Mouse (Mus musculus) limb, embryonic 12.5 days (tissue): Measurements from ENCODE around the gene Cdc42ep1. TPM values are rescaled to one million over a fixed set of nuclear protein-coding genes. Genes with fewer than 3 reads are reported as not detected.
"Not testable (repeated sequence)": the region's sequence is repeated elsewhere in the genome, so short reads cannot be mapped to it uniquely, and the experiment has no call there.

Experiments
- ATAC-seq: fragments of 200-750 bp; cut with Nextera tagmentation; 2 replicates; pipeline ENCODE4 v1.8.0; 2017; ENCODE audit warnings: low read depth, moderate TSS enrichment; ENCODE audit not compliant: insufficient number of reproducible peaks, insufficient read depth, low FRiP score, low TSS enrichment
- H3K27ac ChIP-seq: fragments of 300-500 bp; sonication (generic); 2 replicates; pipeline ENCODE4 v1.5.1; 2016; ENCODE audit warnings: mild to moderate bottlenecking, moderate library complexity
- H3K27me3 ChIP-seq: fragments of 300-500 bp; sonication (generic); 2 replicates; pipeline ENCODE4 v1.6.1; 2016; ENCODE audit warnings: mild to moderate bottlenecking, moderate library complexity
- H3K36me3 ChIP-seq: fragments of 300-500 bp; sonication (generic); 2 replicates; pipeline ENCODE4 v1.6.1; 2016; ENCODE audit warnings: mild to moderate bottlenecking, moderate library complexity
- H3K4me1 ChIP-seq: fragments of 300-500 bp; sonication (generic); replicated peaks from 2 replicates; pipeline ENCODE4 v1.6.1; 2016
- H3K4me2 ChIP-seq: fragments of 300-500 bp; sonication (generic); 2 replicates; pipeline ENCODE4 v1.6.1; 2016; ENCODE audit warnings: mild to moderate bottlenecking, moderate library complexity
- H3K4me3 ChIP-seq: fragments of 300-500 bp; sonication (generic); replicated peaks from 2 replicates; pipeline ENCODE4 v1.5.1; 2016; ENCODE audit warnings: mild to moderate bottlenecking
- H3K9ac ChIP-seq: fragments of 300-500 bp; sonication (generic); replicated peaks from 2 replicates; pipeline ENCODE4 v1.6.1; 2016; ENCODE audit warnings: mild to moderate bottlenecking, moderate library complexity
- H3K9me3 ChIP-seq: fragments of 300-500 bp; sonication (generic); 2 replicates; pipeline ENCODE4 v1.6.1; 2016; ENCODE audit warnings: mild to moderate bottlenecking, moderate library complexity
- WGBS: fragments of 180-500 bp; shearing (Covaris S2); methylation state at CpG from one replicate; pipeline ENCODE4 v1.1.7; 2016; 5-methylcytosine and 5-hydroxymethylcytosine counted together
- polyA plus RNA-seq: library from polyadenylated mRNA; unstranded; fragments of >200 nt; fragmentation: Nextera tagmentation; extraction: Ambion mirVana; gene quantifications from 2 replicates; pipeline ENCODE4 v1.2.1, GENCODE M21; 2016

Gene Cdc42ep1
- polyA plus RNA-seq, 1 experiment from 2014 or later: 14.3 TPM

DNA sequence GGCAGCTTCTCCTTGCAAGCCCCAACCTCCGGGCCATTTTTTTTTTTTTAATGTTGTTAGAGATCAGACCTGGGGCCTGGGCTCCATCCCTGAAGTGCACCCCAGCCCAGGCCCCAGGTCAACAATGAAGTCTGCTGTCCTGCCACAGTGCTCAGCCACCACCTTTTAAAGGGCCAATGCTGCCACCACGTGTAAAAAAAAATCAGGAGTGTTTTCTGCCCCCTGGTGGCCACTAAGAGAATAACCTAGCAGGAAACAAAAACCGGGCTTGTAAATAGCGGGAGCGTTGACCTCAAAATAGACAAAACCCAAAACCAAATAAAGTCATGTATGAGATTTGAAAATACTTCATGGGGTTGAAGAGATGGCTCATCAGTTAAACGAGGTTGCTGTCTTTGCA lies 27.4 kb downstream of the Cdc42ep1 start:
- no peak overlapping the region for H3K4me2 ChIP-seq
- no peak overlapping the region for H3K27ac ChIP-seq
- WGBS: 29% methylated on average over 6 of the region's 6 CpGs
- H3K4me1 ChIP-seq: peaks cover 9% of the 10 kb centered on the region
- H3K9me3 ChIP-seq: no peaks in the 10 kb centered on the region
- H3K27me3 ChIP-seq: no peaks in the 10 kb centered on the region
- no peak overlapping the region for H3K9ac ChIP-seq
- ATAC-seq: no peak
- no peaks in the 10 kb centered on the region for H3K36me3 ChIP-seq
- no peak overlapping the region for H3K4me3 ChIP-seq

DNA sequence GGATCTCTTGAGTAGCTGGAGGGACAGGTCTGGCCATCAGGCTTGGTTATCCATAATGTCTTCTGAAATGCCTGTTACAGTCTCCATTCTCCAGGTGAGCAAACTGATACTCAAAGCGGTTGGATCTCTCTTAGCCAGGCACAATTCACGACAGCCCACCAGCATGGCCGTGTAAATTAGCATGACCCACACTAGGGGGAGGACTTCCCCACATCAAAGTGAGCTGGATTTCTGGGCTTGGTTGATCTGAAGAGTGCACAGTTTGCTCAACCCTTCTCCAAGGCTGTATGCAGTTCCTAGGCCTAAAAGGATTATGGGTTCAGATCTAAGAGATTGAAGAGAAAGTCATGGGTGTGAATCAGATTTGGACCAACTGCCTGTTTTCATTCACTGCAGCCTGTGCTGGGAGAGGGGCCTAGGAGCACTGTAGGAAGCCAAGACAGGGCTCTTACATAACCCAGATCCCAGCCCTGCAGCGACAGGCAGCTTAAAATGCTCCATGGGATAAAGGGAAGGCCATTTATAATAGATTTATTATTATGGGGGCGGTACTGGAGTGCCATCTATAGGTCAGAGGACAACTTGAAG lies 29.7 kb downstream of the Cdc42ep1 start:
- 53% methylated on average over 5 of the region's 5 CpGs for WGBS
- no peaks in the 10 kb centered on the region for H3K9me3 ChIP-seq
- H3K36me3 ChIP-seq: no peaks in the 10 kb centered on the region
- no peak overlapping the region for H3K27ac ChIP-seq
- no peak overlapping the region for H3K4me2 ChIP-seq
- no peak for ATAC-seq
- no peaks in the 10 kb centered on the region for H3K27me3 ChIP-seq
- no peak overlapping the region for H3K9ac ChIP-seq
- H3K4me1 ChIP-seq: peaks cover 17% of the 10 kb centered on the region
- no peak overlapping the region for H3K4me3 ChIP-seq

DNA sequence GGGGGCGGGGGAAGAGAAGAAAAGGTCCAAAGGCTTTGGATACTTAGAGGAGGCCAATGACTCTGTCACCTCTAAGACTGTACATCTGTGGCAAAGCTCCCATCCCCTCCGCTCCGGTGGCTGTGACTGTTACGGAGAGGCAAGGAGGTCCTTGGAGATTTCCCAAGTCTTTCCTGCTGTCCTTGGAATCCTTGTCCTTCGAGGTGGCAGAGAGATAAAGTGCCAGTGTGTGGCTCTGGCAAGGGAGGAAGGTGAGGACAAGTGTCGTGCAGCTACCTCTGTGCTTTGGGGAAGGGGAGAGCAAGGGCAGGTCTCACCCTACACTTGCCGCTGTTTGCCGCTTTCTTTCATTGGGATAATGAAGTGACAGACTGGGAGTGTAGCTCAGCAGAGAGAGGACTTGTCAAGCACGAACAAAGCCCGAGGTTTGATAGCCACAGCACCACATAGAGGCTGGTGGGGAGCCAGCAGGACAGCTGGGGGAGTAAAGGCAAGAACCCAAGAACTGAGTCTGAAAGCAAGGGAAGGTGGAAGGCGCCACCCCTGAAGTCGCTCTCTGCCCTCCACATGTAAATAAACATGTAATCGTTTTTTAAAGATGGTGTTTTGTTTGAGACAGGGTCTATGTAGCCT lies 31.5 kb downstream of the Cdc42ep1 start:
- H3K36me3 ChIP-seq: no peaks in the 10 kb centered on the region
- no peak overlapping the region for H3K9ac ChIP-seq
- H3K9me3 ChIP-seq: no peaks in the 10 kb centered on the region
- peaks cover 19% of the 10 kb centered on the region for H3K4me1 ChIP-seq
- H3K27me3 ChIP-seq: no peaks in the 10 kb centered on the region
- no peak for ATAC-seq
- 56% methylated on average over 13 of the region's 13 CpGs for WGBS
- no peak overlapping the region for H3K4me3 ChIP-seq
- no peak overlapping the region for H3K27ac ChIP-seq
- H3K4me2 ChIP-seq: no peak overlapping the region

DNA sequence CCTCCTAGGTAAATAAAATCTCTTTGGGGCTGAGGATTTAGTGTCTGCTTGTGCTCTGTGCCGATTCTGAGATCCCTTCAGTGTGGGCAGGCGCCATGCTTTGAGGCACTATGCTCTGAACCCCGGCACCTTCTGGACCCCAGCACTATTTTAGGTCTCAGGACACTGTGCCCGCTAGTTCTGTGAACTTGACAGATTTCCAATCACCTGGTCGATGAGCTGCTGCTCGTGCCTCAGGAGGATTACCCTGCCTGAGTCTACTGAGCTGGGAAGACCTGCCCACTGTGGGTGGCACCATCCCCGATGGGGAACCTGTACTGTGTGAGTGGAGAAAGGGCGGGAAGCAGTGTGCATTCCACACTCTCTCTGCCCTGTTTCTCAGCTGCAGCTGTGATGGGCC lies 32.6 kb downstream of the Cdc42ep1 start:
- H3K4me1 ChIP-seq: peaks cover 23% of the 10 kb centered on the region
- no peak overlapping the region for H3K9ac ChIP-seq
- no peaks in the 10 kb centered on the region for H3K27me3 ChIP-seq
- H3K9me3 ChIP-seq: no peaks in the 10 kb centered on the region
- no peak overlapping the region for H3K4me2 ChIP-seq
- no peak overlapping the region for H3K4me3 ChIP-seq
- no peaks in the 10 kb centered on the region for H3K36me3 ChIP-seq
- 79% methylated on average over 8 of the region's 8 CpGs for whole genome bisulfite sequencing
- no peak overlapping the region for H3K27ac ChIP-seq
- ATAC-seq: no peak

GRCm38 (mm10) chr15:78875537-78875936 lies 33.1 kb downstream of the Cdc42ep1 start:
- Histone ChIP-seq H3K36me3 (peaks cover 5% of the 10 kb centered on the region), H3K9me3 (no peaks in the 10 kb centered on the region), H3K9ac (0 out of 2 replicates have a peak overlapping the region, but pooled peaks have one; percentile 2), H3K27ac (peak overlapping the region; percentile 99; the same call in 1 of the 2 replicates), H3K27me3 (no peaks in the 10 kb centered on the region), H3K4me2 (peak overlapping the region; percentile 73), H3K4me3 (0 out of 2 replicates have a peak overlapping the region, but pooled peaks have one; percentile 70), H3K4me1 (peaks cover 23% of the 10 kb centered on the region)
- ATAC-seq: no peak
- 82% methylated on average over 5 of the region's 5 CpGs for WGBS

- Histone ChIP-seq H3K9me3 (no peaks in the 10 kb centered on the region), H3K4me1 (peaks cover 23% of the 10 kb centered on the region), H3K9ac (peak overlapping the region; percentile 81), H3K4me3 (peak overlapping the region; percentile 70), H3K27ac (peak overlapping the region; percentile 99), H3K27me3 (no peaks in the 10 kb centered on the region), H3K36me3 (peaks cover 13% of the 10 kb centered on the region), H3K4me2 (peak overlapping the region; percentile 73)
- ATAC-seq: no peak
- 4% methylated on average over 17 of the region's 17 CpGs for WGBS
Observed at GRCm38 (mm10) chr15:78876258-78876696, 33.9 kb downstream of the Cdc42ep1 start.

DNA sequence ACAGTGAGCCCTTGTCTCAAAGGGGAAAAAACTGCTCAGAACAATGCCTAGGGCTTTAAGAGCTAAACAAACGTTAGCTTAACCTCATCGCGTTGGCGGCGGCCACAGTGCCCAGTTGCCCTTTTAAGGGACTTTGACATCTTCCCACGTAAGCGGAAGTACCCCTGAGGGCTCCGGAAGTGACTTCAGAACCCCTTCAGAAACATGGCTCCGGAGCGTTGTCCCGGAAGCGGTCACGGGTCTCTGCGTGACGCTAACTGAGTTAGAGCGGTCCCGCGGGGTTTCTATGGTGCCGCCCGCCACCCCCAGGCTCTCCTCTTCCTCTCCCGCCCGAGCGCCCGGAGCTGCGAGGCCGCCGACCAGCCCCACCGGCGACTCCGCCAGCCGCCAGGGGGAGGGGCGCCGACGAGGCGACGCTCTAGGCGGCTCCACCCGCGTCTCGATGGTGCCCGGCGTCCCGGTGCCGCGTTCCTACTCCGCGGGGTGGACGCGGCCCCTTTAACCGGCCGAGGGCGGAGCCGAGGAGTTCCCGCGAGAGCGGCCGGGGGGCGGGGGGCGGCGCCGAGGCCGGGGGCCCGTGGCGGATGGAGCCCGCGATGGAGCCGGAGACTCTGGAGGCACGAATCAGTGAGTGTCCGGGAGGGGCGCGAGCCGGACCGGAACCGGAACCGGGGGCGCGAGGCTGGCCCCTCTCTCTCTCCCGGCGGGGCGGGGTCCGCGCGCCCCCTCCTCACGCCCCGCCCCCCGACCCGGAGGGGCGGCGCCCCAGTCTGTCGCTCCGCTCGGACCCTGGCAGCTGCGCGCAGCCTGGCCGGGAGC lies 34.8 kb downstream of the Cdc42ep1 start, which contains the start of gene Gga1:
Gene Gga1, plus strand, starts transcription at position 200 of the 819 bp plus-strand sequence.
- under 1% methylated on average over 77 of the region's 95 CpGs for WGBS
- H3K27me3 ChIP-seq: no peaks in the 10 kb centered on the region
- H3K9ac ChIP-seq: peak within 1 kb of the TSS; percentile 81
- H3K4me2 ChIP-seq: peak within 1 kb of the TSS; percentile 73
- peaks cover 23% of the 10 kb centered on the region for H3K4me1 ChIP-seq
- peak within 1 kb of the TSS; percentile 99 for H3K27ac ChIP-seq
- ATAC-seq: peak; percentile 83
- H3K9me3 ChIP-seq: no peaks in the 10 kb centered on the region
- H3K4me3 ChIP-seq: peak within 1 kb of the TSS; percentile 70
- peaks cover 22% of the 10 kb centered on the region for H3K36me3 ChIP-seq

DNA sequence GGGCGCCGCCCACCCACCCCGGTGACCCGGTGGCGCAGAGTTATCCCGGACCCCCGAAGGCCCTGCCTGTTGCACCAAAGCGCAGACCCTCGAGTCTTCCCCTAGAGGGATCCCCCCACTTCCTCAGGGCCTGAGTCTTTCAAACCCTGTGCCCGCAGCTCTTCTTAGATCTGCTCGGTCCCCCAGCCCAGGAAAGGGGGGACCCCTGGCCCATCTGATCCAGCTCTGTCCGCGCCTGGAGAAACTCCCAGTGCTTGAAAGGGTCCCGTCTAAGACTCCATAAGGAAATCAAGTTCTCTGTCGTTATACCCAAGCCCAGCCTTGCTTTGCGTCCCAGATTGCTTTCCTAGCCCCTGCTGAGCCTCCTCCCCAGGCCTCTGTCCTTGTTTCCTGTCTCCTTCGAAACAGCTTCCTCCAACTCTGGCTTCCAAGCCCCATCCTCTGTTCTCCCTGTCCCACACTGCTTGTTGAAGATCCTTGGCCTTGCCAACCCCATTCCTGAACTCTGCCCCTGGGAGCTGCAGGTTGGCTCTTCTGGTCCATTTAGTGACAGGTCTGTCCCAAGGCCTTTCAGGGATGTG lies 35.5 kb downstream of the Cdc42ep1 start:
- ATAC-seq: peak; percentile 28
- H3K9ac ChIP-seq: peak overlapping the region; percentile 81
- H3K36me3 ChIP-seq: peaks cover 29% of the 10 kb centered on the region
- H3K27me3 ChIP-seq: no peaks in the 10 kb centered on the region
- WGBS: under 1% methylated on average over 13 of the region's 17 CpGs
- H3K4me1 ChIP-seq: peaks cover 23% of the 10 kb centered on the region
- peak overlapping the region; percentile 99 for H3K27ac ChIP-seq
- peak overlapping the region; percentile 70 for H3K4me3 ChIP-seq
- H3K9me3 ChIP-seq: no peaks in the 10 kb centered on the region
- peak overlapping the region; percentile 73 for H3K4me2 ChIP-seq

GRCm38 (mm10) chr15:78878792-78879516 lies 36.5 kb downstream of the Cdc42ep1 start:
- H3K9ac ChIP-seq, H3K4me3 ChIP-seq, H3K27ac ChIP-seq, H3K27me3 ChIP-seq, H3K9me3 ChIP-seq, ATAC-seq: not testable (repeated sequence)
- Histone ChIP-seq H3K4me2 (peak overlapping the region; percentile 13; the same call in 1 of the 2 replicates), H3K36me3 (peaks cover 40% of the 10 kb centered on the region), H3K4me1 (peaks cover 23% of the 10 kb centered on the region)
- 39% methylated on average over 7 of the region's 7 CpGs for WGBS

GRCm38 (mm10) chr15:78880432-78880831 lies 38.0 kb downstream of the Cdc42ep1 start:
- Histone ChIP-seq H3K4me3 (no peak overlapping the region), H3K9ac (no peak overlapping the region), H3K27me3 (no peaks in the 10 kb centered on the region), H3K27ac (peak overlapping the region; percentile 7; the same call in 1 of the 2 replicates), H3K4me2 (no peak overlapping the region), H3K9me3 (no peaks in the 10 kb centered on the region), H3K36me3 (peaks cover 52% of the 10 kb centered on the region), H3K4me1 (peaks cover 22% of the 10 kb centered on the region)
- WGBS: 95% methylated on average over 8 of the region's 8 CpGs
- no peak for ATAC-seq
